Mouse (Mus musculus): ENCODE measurements at regions not wholly inside any gene's neighbourhood (a gene's known extent, or its start where the extent isn't known, plus 50 kb on each side); places are given as distances from the start of the nearest gene placed in this dataset.

DNA sequence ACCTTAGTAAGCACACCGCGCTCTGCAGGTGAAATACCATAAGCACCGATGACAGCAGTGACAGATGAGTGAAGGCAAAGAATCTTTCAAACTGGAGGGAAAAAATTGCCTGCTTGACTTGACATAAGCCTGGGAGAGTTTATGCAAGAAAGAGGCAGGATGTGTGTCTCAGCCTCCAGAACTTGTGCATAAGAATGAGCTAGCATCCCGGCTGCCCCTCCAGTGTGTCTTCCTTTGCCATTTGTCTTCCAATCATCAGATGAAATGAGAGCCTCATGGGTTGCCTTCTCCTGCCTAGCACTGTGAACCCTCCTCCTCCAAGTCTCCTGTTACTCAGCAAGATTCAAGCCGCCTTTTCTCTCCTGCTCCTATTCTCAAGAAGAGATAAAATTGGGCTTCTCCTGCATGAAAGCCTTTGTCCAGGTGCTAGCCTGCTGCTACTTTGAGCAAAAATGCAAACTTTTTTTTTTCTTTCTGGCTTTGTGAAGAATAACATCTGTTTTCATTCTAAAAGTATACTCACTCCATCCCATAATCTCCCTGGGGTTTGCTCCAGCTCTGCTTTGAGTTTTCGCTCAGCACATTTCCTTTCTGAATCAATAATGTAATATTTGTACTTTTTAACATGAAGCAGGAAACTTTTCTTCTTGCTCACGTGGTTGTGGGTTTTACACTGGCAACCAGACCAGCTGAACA lies 298.2 kb downstream of the Irx1 start:
- DNase-seq (ENCODE audit: low spot score in 2 of 2) = no peak
- intact Hi-C loops (cut with DNase I) = no loop called here

DNA sequence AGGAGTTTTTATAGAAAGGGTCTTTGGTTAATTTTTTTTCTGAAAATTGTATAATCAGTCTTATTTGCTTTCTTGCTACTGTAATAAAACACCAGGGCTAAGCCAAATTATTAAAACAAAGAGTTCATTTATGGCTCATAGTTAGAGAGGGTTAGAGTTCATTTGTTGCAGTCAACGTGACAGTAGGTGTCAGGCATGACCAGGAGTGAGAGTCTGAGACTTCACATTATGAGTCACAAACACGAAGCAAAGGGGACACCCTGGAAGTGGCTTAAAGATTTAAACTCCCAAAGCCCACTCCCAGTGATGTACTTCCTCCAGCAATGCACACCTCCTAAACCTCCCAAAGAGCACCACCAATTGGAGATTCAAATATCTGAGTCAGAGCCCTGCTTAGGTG lies 305.6 kb downstream of the Irx1 start:
- intact Hi-C loops (cut with DNase I) = no loop called here
- DNase-seq (ENCODE audit: low spot score in 2 of 2) = no peak

DNA sequence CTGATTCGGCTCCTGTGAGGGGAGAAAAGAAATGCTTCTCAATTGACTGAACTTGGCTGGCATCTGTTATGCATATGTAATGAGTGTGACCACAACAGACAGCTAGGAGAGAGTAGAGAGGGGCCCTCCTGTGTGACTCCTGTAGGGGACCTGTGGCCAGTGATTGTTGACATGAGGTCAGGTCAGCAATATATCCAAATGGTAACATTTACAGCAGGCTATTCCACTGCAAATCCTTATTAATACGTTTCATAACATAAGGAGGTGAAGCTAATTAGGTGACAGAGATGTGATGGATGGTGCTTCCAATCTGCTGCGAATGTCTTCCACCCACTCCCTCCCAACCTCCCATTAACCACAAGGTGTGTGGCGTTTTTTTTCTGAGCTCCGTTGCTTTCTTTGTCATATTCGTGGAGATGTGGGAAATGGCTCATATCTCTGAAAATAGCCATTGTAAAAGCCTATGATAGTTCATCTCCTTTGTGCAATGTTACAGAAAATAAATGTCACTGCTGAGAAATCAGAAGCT lies 309.5 kb downstream of the Irx1 start:
- intact Hi-C loops (cut with DNase I) = no loop called here
- DNase-seq (ENCODE audit: low spot score in 2 of 2) = no peak

DNA sequence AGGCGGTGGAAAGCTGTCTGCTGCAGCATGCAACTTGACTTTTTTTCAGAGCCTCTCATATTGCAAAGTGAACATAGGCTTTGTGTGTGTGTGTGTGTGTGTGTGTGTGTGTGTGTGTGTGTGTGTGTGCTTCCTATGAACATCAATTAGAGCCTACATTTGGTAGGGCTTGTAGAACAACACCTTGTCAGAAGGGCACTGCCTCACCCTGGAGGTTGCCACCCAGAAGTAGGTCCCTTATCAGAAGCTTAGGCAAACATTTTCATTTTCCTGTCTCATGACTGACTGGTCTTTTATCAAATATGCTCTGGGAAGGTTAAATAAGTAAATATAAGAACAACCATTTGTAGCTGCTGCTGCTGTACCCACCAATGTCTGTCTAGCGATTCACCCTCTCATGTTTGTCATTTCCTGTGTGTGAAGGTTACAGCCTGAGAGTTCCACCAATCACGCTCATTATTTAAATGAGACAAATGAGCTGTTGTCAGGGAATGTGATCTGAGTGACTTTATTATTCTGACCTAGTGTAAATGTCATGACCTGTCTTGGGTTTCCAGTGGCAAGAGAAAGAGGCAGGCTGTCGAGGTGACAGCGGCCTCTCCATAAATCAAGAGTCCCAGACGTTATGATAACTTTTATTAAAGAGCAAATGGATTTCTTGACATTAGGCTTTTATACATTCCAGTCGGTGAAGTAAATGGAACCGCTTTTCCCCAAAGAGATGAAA lies 310.1 kb downstream of the Irx1 start:
- intact Hi-C loops (cut with DNase I) = no loop called here
- no peak for DNase-seq (ENCODE audit: low spot score in 2 of 2)

DNA sequence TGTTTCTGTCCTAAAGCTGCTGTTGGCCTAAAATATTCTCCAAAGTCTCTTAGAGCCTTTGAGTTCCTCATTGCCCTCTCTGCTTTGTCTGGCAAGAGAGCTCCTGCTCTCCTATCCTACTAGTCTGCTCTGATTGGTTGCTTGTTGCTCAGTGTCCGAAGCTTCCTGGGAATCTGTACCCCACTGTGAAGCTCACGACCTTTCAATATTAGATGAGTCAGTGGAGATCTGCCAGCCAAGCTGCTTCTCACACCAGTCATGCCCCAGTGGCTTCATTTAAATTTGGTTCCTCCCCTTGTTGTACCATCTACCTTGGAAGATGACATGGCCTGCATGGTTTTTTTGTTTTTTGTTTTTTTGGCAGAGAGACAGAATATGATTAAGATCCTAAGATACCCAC lies 313.6 kb downstream of the Irx1 start:
- intact Hi-C loops (cut with DNase I) = no loop called here
- no peak for DNase-seq (ENCODE audit: low spot score in 2 of 2)

DNA sequence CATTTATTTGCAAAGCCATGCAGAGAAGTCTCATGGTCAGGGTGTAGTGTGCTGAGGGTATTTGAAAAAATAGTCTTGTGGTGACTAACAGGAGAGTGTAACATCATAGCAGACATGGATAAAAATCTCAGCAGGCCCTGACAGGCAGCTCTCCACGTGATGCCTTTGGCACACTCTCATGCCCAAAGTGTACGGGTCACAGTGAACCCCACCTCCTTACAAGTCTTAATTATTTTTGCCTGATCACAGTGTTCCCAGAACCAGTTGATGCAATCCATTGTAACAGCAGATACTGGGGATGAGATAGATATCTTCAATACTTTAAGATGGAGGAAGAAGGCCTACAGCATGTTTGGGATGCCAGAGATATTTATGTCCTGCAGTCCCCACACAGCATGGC lies 314.5 kb downstream of the Irx1 start:
- intact Hi-C loops (cut with DNase I) = no loop called here
- DNase-seq (ENCODE audit: low spot score in 2 of 2) = no peak

DNA sequence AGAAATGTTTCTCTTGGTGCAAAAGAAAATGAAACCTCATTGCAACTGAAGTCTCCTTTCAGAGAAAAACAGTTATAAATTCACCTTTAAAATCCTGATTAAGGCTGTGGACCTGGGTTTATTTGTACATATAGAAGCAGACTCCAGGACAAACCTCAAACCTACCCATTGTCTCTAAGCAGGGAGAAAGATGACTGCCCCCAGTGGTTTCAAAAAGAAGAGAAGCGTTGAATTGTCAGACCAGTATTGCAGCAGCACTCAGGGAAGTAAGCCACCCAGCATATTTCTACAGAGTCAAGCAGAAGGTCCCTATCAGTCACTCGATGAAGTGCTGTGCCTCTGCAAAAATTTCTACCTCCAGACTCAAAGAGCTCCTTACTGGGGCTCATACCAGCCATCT lies 332.1 kb downstream of the Irx1 start:
- DNase-seq (ENCODE audit: low spot score in 2 of 2) = no peak
- intact Hi-C loops (cut with DNase I) = no loop called here

DNA sequence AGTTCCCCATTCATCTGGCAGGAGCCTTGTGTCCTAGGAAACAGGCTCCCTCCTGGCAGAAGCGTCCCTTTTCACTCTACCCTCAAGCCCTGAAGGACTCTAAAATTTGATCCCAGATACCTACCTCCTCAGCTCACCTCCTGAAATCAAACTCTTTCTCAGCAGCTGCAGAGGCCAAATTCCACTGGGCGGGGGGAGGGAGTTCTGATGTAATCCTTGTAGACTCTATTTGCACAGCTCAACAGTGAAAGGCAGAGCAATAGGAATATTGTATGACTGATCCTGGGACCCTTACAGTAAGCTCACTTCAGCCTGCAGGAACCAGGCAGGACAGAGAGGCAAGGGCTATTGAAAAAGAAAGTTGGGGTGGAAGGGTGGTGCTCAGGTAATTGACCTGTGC lies 346.3 kb downstream of the Irx1 start:
- DNase-seq (ENCODE audit: low spot score in 2 of 2) = no peak
- intact Hi-C loops (cut with DNase I) = no loop called here

DNA sequence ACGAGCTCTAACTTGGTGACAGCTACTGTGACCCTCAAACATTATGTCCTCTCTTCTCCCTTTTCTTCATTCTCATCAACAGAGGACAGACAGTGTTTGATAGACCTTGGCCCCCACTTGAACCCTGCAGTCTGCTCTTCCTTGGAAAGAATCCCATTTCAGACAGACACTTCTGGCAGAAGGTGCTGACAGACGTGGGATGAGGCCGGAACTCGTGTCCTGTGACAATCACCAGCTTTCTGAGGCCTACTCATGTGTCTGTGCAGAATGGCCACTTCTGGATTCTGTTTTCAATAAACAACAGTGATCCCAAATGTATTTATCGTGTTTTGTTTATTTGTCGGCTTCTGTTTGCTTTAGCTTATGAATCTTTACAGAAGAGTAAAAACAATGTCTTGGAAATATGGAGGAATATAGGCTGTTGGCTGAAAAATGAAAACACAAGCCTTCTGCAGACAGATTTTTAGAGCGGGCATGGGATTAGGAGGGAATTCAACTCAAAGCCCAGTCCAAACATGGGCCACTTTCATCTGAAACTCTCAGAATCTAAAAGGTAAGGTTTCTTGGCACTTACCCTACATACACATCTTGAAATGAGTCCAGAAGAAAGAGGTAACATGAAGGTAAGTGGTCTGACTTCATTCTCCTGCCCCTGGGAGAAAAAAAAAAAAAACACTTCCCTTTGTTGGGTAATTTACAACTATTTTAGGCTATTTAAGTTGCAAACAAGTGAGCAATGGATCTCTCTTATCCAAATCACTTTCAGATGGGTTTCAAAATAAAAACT lies 350.9 kb downstream of the Irx1 start:
- no peak for DNase-seq (ENCODE audit: low spot score in 2 of 2)
- intact Hi-C loops (cut with DNase I) = no loop called here

DNA sequence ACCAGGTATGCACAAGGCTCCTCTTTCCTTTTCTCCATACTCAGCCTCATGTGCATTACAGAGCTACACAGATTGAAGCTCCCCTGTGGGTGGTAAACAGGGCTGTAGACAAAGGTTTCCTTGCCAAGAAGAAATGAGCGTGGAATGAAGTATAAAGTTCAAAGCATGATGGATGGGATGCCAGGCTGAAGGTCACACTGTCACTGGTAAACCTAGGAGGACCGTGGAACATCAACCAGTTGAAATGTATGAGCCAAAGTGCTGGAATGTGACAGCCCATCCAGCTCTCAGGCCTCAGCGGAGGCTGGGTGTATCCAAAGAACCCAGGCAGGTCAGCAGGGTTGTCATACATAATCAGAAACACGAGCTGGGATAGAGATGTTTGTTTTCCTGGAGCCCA lies 381.0 kb downstream of the Irx1 start:
- no peak for DNase-seq (ENCODE audit: low spot score in 2 of 2)
- intact Hi-C loops (cut with DNase I) = no loop called here

DNA sequence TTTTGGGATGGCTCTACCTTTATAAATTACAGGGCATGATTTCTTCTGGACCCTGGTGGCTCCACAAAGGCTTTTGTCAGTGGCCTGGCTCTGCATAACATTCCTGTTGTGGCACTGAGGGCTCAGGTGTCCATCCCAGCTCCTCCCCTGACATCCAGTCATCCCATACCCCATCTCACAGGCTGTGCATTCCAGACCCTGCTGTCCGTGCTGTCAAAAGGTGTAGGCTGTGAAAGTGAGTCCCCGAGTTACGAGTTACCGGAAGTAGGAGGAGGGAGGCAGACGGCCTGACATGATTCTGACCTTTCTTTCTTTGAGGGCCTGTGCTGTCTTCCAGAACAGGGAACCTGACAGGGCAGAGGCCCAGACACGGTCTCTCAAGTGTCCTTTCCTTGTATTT lies 397.6 kb downstream of the Irx1 start:
- no peak for DNase-seq (ENCODE audit: low spot score in 2 of 2)
- intact Hi-C loops (cut with DNase I) = no loop called here

DNA sequence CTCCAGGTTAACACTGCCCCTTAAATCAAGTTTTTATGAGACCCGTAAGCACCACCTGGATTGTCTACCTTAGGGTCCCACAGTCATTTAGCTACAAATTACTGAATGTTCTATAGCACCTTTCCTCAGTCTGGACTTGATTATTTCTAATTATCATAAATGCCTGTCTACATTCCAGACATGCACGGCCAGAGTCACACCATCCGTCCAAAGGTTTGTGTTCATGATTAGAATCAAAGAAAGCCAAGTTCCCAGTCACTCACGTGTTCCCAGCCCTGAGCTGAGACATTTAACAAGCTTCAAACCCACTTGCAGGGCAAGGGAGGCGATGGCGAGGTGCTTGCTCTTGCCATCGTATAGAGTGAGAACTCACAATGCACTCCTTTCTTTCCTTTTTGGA lies 398.1 kb downstream of the Irx1 start:
- no peak for DNase-seq (ENCODE audit: low spot score in 2 of 2)
- intact Hi-C loops (cut with DNase I) = no loop called here

DNA sequence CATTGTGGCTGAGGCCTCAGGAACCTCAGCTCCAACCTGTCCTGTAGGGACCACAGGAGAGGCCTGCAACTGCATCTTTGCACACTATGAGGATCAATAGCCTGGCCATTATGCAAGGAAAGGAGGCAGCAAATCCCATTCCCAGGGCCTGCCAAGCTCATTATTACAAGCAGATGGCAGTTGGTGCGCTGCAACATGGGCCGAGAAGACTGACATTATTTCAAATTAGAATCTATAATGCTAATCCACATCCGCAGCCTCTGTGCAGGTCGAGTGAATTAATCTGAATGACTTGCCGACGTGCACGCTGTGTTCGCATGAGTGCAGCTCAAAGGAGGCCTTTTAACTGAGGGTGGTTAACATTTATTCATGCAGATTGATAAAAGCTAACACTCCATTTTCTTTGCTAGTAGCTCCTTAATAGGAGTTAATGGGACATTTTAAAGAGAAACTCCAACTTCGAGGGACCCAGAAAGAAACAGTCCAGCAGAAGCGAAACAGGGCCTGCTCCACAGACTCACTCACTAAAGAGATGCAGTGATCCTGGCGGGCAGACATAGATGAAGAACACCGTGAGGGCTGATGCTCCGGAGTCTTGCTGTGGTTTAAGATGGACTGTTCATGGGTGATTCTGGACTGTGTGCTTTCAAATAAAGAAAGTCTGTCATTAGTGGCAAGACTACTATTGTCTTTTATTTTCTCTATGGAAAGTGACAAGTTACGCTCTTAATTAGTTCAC lies 404.9 kb downstream of the Irx1 start:
- no peak for DNase-seq (ENCODE audit: low spot score in 2 of 2)

DNA sequence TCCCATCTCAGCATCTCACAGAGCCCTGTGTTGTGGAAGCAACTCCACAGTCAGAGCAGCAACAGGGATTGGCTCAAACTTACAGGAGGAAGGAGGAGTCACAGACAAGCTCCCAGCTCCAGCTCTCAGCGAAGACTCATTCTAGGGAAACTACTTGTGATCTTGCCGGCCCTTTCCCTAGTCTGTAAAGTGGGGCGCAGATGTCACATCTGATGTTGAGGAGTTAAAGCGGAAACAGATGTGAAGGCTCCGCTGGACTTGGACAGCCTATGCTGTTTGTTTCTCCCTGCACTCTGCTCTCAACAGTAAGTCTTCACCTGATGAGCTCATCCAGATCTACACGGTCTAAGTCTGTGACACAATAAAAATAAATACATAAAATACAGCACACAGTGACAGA lies 408.1 kb downstream of the Irx1 start:
- intact Hi-C loops (cut with DNase I) = no loop called here
- no peak for DNase-seq (ENCODE audit: low spot score in 2 of 2)

More for the DNA sequence above, 404.9 kb downstream of the Irx1 start:
- intact Hi-C loops (cut with DNase I) = no loop called here

DNA sequence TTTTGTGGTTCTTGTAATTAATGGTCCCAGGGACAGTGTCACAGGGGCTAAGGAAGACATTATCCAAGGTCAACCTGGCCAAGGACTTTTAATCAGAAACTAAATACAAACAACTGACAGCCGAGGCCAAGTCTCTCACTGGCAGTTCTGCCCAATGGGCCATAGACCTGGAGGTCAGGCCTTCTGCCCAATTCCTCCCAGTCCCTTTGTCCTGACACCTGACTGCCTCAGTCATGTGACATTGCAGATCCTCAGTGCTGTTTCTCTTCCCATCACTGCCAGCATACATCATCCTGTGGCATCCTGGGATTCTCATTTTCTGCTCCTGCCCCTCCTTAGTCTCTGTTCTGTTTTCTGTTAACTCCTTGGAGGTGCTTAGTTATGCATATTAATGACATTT lies 413.4 kb downstream of the Irx1 start:
- intact Hi-C loops (cut with DNase I) = no loop called here

DNA sequence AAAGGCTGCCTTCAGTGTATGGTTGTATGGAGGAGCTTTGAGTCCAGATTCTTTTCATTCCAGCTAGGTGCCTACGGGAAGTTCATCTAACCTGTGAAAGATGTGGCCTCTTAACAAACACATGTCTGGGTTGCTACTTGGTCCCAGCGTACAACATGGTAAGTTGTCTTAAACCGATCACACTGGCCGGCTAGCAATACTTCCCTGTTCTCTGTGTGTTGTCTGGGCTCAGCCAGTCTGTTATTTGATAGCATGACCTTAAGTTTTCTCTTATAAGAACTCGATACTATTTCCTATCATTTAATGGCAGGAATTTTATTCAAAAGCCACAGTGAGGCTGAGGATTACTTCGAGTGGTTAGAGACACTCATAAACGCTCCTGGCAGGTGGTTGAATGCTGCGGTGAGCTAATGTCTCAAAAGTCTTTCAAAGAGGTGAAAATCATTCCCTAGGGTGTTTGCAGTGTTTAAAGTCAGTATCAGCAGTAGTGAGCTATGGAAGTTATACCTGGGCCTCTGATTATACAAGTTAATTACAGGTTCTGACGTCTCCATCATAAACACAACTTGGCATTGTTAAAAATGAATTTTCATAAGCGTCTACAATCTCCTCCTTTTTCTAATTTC lies 414.2 kb downstream of the Irx1 start:
- intact Hi-C loops (cut with DNase I) = no loop called here
- no peak for DNase-seq (ENCODE audit: low spot score in 2 of 2)

More for the DNA sequence above, 413.4 kb downstream of the Irx1 start:
- no peak for DNase-seq (ENCODE audit: low spot score in 2 of 2)

DNA sequence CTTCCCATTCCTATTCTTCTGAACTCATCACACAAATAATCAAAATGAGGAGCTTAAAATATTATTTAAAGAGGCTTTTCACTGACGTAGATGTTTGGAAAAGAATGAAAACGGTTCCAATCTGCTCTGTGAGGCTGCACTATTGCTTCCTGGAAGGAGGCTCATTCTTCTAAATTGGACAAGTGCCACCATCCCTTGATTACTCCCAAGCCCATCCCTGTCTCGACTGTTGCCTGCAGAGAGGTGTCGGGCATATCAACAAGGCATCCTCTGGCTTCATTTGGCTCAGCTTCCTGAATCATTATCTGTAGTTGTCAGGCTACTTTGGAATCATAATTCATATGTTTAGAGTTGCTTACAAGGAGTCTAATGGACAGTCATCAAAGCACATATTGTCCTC lies 425.3 kb downstream of the Irx1 start:
- DNase-seq (ENCODE audit: low spot score in 2 of 2) = no peak
- intact Hi-C loops (cut with DNase I) = no loop called here

DNA sequence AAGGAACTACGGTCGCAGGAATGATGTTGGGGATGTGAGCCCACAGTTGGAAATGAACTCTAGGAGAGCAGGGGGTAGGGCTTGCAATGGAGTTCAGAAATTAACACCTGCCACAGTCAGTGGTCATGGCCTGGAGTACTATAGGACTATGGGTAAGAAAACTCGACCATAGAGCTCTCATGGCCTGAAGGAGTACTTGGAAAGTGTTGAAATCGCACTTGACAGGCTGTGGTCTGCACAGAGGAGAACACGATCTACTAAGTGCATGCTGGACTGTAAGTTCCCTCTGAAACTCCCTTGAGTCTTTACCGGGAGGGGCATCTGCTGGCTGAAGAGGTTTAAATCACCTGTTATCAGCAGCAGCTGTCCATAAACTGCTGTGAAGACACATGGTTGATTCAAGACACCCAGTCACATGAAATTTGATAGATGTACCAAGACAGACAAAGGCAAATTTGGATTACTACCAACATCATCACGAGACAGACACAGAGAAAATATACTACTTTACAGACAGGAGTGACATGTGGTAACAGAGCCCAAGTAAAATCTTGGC lies 430.6 kb downstream of the Irx1 start:
- intact Hi-C loops (cut with DNase I) = no loop called here
- DNase-seq (ENCODE audit: low spot score in 2 of 2) = no peak

All from left cerebral cortex, postnatal 14 days (tissue).